Mouse (Mus musculus): ENCODE results near the gene Tnfrsf4.

The Tnfrsf4 gene

DNA sequence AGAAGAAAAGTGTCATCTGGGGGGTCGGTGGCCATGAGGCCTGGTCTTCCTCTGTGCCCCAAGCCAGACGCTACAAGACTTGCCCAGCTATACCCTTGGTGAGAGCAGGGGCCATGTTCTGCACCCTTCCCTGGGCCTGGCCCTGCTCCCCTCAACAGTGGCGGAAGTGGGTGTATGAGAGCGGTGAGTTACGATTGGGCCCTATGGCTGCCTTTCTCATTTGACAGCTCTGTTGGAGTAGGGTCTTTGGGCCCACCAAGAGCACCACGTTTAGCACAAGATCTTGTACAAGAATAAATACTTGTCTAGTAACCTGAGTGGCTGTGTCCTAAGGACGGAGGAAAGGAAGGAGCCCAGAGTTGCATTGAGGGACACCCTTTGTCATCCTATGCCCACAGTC, 14.9 kb downstream of the Tnfrsf4 start:
- no peak for DNase-seq (ENCODE audit: low spot score in 2 of 2)

GRCm38 (mm10) chr4:156030651-156031118, 17.0 kb downstream of the Tnfrsf4 start:
- DNase-seq (ENCODE audit: low spot score in 2 of 2): no peak

DNA sequence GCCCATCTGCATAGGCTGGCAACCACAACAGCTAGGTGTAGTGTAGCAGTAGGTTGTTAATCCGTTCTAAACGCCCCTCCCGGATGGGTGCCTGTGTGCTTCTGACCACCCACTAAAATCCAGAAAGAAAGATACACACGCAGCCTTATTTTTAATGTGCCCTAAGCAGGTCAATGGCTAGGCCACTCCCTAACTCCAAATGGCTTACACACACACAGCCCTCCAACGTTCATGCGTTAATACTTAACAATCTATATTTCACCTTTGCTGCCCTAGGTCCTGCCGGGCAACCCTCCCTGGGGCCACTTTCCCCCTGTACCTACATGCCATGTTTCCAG, 17.6 kb downstream of the Tnfrsf4 start:
- DNase-seq (ENCODE audit: low spot score in 2 of 2): no peak

- DNase-seq (ENCODE audit: low spot score in 2 of 2): peak; percentile 67 to 82
Observed at GRCm38 (mm10) chr4:156031593-156032391, 18.1 kb downstream of the Tnfrsf4 start.

GRCm38 (mm10) chr4:156032856-156033255, 19.2 kb downstream of the Tnfrsf4 start:
- no peak for DNase-seq (ENCODE audit: low spot score in 2 of 2)

DNA sequence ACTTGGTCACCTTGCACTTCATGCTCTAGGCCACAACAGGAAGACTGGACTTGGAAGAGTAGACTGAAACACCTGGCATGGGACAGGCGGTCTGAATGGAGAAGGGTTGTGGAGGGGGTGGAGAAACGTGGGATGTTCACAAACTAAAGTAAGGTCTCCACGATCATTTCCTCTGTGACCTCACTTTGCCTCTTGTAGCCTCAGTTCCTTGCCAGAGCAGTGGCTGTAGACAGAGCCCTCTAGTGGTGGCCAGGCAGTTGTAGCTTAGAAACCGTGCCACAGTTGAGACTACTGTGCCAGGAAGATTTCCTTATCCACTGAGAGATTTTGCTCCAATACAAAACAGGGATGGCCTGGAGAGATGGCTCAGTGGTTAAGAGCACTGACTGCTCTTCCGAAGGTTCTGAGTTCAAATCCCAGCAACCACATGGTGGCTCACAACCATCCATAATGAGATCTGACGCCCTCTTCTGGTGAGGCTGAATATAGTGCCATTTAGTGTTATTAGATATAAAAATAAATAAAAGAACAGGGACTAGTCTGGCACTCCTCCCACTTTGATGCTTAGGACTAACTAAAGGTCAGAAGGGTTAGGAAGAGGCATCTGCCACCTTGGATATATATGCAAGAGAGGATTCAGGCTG, 20.0 kb downstream of the Tnfrsf4 start:
- DNase-seq (ENCODE audit: low spot score in 2 of 2): no peak

DNA sequence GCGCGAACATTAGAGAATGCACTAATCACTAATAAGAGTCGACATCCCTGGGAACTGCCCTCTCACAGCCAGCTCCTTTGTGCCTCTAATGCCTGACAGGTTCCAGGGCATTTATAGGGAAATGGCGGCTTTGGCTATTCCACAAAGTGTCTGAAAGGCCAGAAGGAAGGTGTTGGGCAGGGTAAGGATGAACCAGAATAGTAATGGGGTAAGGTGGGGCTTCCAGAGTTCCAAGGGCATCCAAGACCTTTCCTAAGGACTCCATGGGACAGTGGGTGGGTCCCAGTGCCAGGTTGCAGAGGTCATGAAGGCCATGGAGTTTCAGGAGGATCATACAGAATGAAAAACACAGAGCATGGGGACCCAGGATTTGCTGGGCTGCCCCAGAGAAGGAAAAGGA, 20.7 kb downstream of the Tnfrsf4 start:
- no peak for DNase-seq (ENCODE audit: low spot score in 2 of 2)

DNA sequence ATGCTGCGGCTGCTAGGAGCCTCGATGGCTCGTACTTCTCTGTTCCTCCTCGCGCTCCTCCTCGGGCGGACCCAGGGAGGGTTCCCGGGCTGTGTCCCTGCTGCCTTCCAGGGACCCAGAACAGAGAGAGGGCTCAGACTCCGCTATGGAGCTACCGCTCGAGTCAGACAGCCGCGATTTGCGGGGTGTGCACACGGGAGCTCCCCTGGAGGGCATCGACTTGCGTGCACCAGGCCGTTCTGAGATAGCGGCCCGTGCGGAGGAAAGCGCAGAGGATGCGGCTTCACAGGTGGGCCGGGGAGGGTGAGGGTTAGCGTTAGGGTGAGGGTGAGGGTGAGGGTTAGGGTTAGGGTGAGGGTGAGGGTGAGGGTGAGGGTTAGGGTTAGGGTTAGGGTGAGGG, 21.3 kb downstream of the Tnfrsf4 start:
- DNase-seq (ENCODE audit: low spot score in 2 of 2): no peak

DNA sequence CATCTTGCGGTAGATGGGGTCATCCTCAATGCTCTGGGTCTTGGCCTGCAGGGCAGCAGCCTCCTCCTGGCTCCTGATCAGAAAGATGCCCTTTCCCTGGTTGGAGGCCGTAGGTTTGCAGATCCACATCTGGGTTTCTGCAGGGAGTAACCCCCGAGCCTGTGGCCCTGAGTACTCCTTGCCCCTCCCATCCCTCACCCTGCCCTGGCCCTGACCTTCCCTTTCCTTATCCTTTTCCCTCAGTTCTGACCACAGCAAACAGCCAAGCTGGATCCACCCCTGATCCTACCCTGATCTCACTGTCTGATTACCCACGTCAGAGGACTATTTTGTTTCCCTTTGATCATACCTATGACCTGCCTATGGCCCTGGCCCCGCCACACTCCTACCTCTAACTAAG, 31.1 kb downstream of the Tnfrsf4 start:
- no peak for DNase-seq (ENCODE audit: low spot score in 2 of 2)

GRCm38 (mm10) chr4:156049779-156050178, 36.1 kb downstream of the Tnfrsf4 start:
- DNase-seq (ENCODE audit: low spot score in 2 of 2): no peak

DNA sequence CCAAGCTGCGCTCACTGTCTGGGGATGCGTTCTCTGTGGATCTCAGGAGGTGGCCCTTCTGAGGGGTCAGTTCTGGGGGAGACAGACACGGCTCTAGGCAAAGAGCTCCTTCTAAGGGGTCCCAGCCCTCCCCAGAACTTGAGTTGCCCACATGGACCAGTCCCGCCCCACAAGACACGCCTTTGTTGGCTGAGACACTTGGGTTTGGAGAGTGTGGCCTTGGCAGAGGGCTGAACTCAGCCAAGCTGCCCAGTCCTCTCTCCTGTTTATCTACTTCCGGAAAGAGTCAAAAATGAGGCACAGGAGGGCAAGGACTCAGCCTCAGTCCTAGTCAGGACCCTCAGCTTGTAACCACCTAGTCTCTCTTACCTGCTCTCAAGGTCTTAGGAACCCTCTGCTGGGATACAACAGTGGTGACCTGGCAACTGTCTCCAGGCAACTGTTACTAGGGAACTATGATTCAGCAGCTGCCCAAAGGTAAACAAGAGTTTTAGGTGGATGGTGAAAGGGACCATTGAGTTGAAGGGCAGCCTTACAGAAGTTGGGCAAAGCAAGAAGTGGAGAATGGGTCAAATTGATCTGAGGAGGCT, 36.8 kb downstream of the Tnfrsf4 start:
- DNase-seq (ENCODE audit: low spot score in 2 of 2): no peak

DNA sequence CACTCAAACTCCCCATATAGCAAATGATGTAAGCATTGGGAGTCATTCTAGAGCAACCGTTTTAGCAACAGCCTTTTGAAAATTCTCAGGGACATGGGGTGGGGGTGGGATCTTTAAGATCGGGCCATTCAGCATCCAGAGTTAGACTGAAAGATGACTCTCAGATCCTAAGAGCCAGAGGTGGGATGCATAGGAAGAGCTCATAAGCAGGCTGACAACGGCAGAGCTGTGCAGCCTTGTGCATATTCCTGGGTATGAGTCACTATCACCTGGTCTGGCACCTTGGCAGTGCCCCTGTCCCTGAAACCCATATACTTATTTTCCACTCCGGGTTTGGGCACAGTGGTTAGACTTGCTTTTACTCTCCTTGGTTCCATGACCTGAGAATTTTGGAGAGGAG, 39.5 kb downstream of the Tnfrsf4 start:
- no peak for DNase-seq (ENCODE audit: low spot score in 2 of 2)

DNA sequence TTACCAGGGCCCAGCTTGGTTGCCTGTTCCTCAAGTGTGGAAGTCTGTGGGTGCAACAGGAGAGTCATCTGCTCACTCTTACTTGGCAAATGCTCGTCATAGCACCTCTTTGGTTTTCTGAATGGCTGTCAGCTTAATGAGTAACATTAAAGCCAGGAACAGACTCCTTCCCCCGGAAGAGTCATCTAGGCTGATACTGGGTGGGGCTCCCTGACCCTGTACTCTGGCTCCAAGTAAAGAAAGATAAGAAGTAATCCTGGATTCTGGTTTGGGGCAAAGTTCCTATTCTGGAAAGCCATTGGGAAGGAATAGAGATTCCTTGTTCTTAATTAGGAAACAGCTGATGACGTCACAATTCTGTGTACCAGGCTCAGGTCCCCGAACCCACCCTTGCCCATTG, 40.5 kb downstream of the Tnfrsf4 start:
- no peak for DNase-seq (ENCODE audit: low spot score in 2 of 2)

DNA sequence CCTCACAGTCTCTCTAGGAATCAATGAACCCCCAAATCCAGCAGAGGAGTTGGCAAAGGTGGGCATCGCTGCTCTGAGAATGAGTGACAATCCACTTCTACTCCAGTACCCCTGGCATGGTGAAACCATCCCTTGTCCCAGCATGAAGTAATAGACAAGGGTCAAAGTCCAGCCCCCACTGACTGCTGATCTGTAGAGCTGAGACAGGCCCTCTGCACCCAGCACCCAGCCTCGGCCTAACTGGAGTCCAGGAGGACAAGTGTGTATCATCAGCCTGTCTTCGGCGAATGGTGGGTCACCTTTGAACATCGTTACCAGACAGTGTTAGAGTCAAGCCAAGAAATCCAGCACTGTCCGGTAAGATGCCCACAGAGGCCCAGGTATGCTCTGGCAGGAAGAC, 41.0 kb downstream of the Tnfrsf4 start:
- DNase-seq (ENCODE audit: low spot score in 2 of 2): no peak

DNA sequence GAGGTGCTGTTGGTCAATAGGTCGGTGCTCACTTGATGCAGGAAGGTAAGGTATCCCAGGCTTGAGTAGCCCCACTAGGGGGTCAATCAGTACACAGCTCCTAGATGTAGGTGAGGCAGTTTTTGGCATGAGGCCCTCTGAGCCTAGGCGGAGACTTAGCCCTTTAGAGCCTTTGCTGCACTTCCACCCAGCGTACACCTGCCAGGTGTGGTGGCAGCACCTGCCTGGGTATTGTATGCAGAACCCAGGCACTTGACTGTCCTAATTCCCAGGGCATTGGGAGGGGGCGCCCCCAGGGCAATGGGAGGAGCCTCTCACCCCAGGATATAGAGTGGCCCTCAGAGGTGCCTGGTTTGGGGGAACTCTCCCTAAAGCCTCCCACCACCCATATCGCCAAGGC, 41.5 kb downstream of the Tnfrsf4 start:
- DNase-seq (ENCODE audit: low spot score in 2 of 2): no peak

GRCm38 (mm10) chr4:156057702-156058101, 44.1 kb downstream of the Tnfrsf4 start:
- DNase-seq (ENCODE audit: low spot score in 2 of 2): no peak

- DNase-seq (ENCODE audit: low spot score in 2 of 2): no peak
Observed at GRCm38 (mm10) chr4:156058826-156059225, 45.2 kb downstream of the Tnfrsf4 start.

DNA sequence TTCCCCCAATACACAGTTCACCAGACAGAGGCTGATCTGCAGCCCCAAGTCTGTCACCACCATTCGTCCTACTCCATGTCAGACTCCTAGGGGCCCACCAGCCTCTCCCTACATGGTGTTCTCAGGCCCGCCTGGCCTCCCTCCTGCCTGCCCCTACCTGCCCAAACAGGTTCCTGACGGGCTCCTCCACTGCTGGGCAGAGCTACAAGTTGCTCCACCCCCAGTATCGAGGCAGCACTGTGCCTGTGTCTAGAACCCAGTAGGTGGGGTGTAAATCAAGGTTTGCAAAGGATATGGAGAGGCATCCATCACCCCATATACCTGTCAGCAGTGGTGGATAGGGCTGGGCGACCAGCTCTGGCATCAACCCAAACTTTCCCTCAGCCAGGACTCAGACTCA, 45.6 kb downstream of the Tnfrsf4 start, which contains the start of gene Ttll10:
TSS of gene Ttll10 (minus strand) at position 154 of the 400 bp plus-strand sequence.
- DNase-seq (ENCODE audit: low spot score in 2 of 2): no peak

GRCm38 (mm10) chr4:156059713-156060112, 46.1 kb downstream of the Tnfrsf4 start:
- DNase-seq (ENCODE audit: low spot score in 2 of 2): no peak

DNA sequence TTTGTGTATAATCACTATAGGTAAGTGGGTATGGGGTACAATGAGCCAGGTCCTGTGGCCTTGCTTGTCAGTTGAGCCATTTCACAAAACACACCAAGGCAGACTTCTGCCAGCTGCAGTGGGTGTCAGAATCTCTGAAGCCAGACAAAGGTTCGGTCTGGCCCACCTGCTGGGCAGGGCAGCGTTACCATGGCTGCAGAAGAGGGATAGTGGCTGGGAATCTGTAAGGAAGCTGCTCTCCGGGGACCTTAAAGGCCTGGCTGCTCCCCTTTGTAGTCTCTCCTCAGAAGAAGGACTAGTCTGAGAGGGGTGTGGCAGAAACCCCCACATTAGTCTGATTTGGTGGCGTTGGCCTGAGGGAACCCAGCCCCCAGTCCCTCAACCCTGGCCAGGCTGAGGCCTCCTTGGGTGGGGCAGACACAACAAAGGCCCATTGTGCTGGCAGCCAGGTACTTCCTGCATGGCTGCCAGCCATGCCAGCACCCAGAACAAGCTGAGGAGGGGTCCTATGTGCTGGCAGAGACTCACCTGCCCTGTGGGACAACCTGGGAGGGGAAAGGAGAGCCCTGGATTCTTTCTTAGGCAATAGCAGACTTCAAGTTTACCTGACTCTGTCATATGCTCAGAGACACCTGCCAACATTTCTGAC, 50.3 kb downstream of the Tnfrsf4 start:
- DNase-seq (ENCODE audit: low spot score in 2 of 2): no peak

GRCm38 (mm10) chr4:156064510-156064897, 50.9 kb downstream of the Tnfrsf4 start:
- no peak for DNase-seq (ENCODE audit: low spot score in 2 of 2)

- DNase-seq (ENCODE audit: low spot score in 2 of 2): no peak
Observed at GRCm38 (mm10) chr4:156065156-156065894, 51.7 kb downstream of the Tnfrsf4 start.

Measured in left cerebral cortex, adult 9 months (tissue).